Mouse (Mus musculus) spleen, postnatal 4 days (tissue): Measurements from ENCODE around the gene Immp2l.
"Not testable (repeated sequence)": the region's sequence is repeated elsewhere in the genome, so short reads cannot be mapped to it uniquely, and the experiment has no call there.

Source experiments
- DNase-seq, 2 experiments: peaks; one replicate each; pipeline ENCODE4 v3.0.0; 2022; ENCODE audit warnings: low spot score in 2 of 2

Immp2l gene

GRCm38 (mm10) chr12:41668280-41668679, 644.4 kb downstream of the Immp2l start:
- no peak for DNase-seq

- DNase-seq = no peak
These were observed 645.6 kb downstream of the Immp2l start for GRCm38 (mm10) chr12:41669481-41669880.

DNA sequence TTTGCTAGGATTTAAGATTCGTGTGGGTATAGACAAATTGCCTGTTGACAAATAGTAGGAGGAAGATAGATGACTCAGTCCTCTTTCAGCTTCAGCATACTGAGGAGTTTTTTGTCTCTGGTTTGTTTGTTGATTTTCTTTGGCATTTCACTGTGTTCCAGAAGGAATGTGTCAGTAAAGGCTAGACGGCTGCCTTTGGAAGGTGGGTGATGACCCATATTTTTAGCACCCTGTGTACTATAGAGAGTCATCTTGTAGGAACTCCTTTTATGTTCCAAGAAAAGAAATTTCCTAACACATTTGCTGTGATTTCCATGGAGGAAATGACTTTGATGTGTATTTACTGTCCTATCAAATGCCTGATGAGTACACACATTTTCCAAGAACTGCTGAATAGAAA, 651.0 kb downstream of the Immp2l start:
- no peak for DNase-seq

- DNase-seq = no peak
These were observed 656.3 kb downstream of the Immp2l start for GRCm38 (mm10) chr12:41680141-41680540.

DNA sequence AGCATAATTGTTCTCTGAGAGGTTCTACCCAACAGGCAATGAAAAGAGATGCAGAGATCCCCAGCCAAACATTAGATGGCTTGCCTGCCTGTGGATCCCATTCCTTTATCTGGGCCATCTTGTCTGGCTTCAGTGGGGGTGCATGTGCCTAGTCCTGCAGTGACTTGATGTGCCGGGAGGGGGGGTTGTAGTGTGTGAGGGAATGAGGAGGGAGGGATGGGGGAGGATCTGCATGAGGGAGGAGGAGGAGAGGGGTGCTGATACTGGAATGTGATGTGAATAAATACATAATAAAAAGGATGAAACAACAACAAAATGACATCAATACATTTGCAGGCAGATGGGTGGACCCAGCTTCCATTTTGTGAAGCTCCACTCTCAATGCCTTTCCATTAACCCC, 658.3 kb downstream of the Immp2l start:
- DNase-seq = no peak

DNA sequence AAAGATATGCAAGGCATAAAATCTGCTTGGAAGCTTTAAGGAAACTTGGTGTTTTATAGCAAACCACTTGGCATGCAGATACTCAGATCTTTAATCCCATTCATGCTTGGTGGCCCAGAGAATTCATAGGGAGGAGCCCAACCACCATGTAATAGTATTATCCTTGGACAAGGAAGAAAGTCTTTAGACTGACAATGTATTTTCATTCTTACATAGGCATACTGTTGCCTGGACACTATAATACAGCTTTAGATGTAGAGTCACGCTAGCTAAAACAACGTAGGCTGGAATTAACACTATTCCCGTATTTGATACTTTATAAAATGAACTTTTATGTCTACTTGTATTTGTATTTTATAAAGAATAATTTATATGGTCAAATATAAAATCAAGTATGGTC, 665.9 kb downstream of the Immp2l start:
- no peak for DNase-seq

- no peak for DNase-seq
These were observed 686.7 kb downstream of the Immp2l start for GRCm38 (mm10) chr12:41710608-41711007.

GRCm38 (mm10) chr12:41716946-41717345, 693.1 kb downstream of the Immp2l start:
- DNase-seq = no peak

DNA sequence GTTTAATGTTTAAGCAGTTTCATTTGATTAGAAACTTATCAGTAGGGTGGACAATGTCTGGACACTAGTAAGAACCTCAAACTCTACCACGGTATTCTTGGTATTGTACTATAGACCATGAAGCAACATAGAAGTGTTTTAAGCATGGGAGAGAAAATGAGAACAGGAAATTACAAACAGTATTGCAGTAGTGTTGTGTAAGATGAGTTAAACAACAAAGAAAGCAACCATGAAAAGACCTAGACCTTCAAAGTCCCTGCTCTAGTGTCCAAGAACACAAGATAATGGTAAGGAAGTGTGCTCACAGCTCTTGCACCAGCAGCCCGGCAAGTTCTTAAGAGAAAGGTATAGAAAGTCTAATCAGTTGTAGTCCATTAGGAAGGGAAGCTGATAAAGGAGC, 700.7 kb downstream of the Immp2l start:
- no peak for DNase-seq

DNA sequence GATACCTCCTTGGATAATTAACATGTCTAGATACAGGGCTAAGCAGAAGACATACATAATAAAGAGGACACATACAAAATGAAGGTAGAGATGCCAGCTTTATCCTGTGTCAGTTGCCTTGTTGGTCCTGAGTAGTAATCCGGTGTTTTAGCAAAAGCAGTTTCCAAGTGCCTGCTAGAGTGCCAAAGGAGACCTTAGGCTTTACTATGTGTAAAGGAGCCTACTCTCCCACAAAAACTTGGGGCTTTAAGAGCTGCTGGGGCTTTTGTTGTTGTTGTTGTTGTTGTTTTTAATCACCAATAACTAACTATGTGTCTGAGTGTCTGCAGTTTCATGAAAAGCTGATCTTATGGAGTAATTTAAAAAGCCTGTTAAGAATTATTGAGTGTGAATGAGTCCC, 702.8 kb downstream of the Immp2l start:
- no peak for DNase-seq

DNA sequence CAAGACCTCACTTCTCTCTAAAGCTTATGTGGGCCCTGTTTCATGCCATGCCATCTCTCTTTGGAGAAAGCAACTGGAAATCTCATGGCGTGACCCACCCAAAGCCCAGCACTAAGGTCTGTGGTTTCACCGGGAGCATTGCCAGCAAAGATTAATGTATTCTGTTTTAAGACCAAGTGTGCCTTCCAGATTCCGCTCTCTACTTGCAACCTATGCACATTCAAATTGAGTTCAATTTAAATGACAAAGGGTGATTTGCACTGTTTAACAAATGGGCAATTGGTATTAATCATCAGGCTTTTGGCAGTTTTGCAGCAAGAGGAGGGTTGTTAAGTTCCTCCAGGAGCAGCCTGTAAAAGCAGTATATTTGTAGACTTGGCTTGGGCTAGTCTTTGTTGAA, 703.3 kb downstream of the Immp2l start:
- DNase-seq = no peak

DNA sequence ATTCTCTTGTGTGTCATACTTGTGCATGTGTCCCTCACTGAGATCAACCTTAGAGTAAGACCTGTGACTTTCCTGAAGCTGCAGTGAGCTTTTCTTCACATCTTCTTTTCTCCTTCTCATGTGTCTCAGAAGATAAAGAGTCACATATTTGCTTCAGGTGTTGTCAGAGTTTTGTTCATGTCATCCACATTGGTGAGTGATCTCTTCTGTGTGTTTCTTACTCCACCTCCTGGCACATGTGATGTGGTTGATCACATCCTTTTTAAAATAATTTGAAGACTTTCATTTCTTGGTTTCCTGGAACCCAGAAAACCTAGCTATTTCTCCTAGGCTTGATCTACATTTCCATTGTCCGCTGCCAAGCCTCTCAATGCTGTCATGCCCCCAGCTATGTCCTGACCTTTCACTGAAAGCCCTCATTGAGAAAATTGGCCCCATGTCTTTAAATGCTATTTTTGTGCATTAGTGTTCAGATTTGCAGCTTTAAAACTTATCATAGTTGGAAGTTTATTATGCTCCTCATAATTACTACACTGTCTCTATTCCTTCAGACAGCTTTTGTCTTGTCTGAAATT, 704.0 kb downstream of the Immp2l start:
- no peak for DNase-seq

DNA sequence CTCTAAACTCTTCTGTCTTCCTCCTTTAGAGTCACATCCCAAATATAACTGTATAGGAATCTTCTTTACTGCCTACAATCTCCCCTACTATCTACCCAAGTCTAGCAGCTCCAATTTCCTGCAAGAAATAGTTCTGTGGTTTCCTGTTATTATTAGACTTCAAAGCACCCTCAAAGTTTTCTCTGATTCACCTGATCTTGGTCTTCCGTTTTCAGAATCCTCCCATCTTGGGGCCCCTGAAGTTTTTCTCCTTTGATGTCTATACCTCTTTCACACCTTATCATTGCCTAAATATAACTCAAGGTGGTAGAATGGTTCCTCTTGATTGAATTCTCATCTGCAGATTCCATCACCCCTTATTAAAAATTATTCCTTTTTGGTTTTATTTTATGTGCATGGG, 704.6 kb downstream of the Immp2l start:
- no peak for DNase-seq

DNA sequence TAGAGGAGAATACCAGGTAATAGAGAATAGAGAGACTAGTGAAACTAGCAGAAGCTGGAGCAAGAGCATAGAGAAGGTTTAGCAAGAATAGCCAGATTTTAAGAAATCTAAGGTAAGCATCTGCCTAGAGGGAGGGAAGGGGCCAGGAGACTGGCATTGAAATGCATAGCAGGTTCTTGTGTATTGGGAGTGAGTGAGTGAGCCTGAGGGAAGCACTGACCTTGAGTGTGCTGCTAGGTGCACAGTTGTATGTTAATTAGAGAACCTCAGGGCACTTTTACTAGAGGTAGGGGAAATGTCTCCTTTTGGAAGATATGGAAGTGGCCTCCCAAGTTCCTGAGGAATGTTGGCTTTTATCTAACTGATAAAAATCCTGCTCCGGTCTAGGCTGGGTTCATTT, 705.9 kb downstream of the Immp2l start:
- DNase-seq = no peak

DNA sequence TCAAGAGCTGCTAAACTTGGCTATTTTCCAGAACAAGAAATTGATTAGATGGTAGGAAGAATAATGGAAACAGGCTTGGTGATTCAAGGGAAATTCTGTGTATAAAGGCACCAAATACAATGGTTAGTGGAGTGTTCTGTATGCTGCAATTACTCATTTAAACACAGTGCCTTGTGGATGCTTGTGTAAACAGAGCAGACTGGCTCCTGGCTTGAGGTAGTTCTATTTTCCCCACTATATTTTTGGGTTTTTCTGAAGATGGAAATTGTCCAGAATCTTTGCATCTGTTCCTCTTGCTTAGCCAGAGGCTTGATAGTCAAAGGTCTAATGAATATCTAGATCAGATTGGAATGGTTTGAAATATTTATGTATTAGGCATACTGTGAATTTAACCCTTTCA, 709.3 kb downstream of the Immp2l start:
- DNase-seq = no peak

DNA sequence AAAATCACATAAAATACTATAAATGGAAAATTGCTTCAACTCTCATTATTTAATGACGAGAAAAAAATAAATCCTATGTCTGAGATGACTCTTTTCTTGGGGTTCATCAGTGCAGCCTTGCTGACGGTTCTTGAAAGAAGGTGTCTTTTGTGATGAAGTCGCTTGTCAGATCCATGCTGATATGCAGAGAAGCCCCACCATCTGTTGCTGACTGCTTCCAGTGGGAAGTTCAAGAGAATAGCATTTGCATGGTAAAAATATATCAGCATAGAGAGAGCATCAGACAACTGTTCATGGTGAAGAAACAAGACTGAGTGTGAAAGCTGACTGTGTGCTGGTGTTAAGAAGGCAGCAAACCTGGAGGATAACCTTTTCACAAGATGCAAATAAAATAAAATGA, 719.0 kb downstream of the Immp2l start:
- DNase-seq = no peak

- DNase-seq = no peak
These were observed 739.5 kb downstream of the Immp2l start for GRCm38 (mm10) chr12:41763396-41763795.

DNA sequence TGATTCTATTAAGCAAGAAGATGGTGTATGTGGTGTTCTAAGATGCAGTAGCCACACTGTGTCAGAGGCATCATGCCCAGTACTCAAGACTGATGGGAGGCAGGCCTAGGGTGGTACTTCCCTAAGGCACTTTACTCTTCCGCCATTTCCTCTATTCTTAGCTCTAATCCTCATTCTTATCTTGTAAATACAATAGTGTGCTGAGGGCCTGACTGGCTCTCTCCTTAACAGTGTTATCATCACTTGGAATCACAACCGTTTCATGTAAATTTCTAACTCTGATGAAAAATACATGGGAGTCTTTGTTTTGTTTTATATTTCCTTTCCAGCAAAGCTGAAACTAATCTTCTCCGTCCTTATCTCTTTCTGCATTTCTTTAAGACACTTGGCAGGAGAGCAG, 750.1 kb downstream of the Immp2l start:
- no peak for DNase-seq

DNA sequence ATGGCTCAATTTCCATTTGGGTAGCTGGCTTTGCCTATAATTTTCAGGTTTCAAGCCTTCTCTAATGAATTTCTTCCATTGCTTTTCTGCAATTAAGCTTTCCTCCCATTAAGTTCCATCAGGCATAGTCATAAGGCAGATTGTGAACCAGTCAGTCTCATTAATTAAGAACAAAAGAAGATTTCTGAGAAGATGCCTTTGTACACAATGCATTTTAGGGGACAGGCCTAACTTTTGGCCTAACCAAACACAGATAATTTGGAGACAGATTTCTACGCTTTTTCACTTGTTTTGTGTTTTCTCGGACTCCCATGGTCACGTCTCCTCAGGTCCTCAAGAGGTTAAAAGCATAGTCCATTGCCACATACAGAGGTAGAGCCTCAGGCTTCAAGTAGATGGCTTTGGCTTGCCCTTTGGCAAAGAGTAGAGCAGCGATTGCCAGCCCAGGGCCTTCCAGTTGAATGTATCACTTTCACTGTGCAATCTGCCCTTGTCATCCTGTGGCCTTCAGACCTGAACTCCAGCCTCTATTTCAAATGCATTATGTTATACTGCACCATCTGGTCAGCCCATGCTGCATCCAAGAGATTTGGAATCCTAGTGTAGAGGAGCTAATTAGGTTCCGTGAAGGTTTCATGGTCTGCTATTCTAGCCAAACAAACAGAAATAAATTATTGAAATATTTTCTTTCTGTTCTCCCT, 750.9 kb downstream of the Immp2l start:
- no peak for DNase-seq

DNA sequence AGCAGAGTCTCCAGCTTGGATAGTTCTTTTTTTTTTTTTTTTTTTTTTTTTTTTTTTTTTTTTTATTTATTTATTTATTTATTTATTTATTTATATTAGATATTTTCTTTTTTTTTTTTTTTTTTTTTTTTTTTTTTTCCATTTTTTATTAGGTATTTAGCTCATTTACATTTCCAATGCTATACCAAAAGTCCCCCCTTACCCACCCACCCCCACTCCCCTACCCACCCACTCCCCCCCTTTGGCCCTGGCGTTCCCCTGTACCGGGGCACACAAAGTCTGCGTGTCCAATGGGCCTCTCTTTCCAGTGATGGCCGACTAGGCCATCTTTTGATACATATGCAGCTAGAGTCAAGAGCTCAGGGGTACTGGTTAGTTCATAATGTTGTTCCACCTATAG, 753.9 kb downstream of the Immp2l start:
- not testable (repeated sequence) for DNase-seq

- DNase-seq = not testable (repeated sequence)
These were observed 769.8 kb downstream of the Immp2l start for GRCm38 (mm10) chr12:41793681-41794080.

- DNase-seq = no peak
These were observed 805.6 kb downstream of the Immp2l start for GRCm38 (mm10) chr12:41829517-41829916.

DNA sequence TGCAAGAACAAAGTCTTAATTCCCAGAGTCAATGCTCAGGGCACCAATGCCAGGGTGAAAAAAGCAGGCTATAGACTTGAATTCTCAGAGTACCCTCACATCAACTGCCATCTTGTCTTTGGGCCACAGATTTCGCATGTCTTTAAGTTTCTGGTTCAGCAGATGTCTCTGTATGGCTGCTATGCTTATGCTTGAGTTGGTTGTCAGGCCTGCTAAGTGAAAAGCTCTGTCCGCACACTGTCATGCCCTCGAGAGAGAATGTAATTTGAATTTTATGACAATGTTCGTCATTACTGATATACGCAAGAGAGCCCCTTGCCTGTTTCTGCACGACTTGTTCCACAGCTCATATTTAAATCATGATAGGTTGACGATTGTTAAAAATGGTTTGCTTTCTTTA, 807.8 kb downstream of the Immp2l start:
- DNase-seq = no peak

- no peak for DNase-seq
These were observed 810.8 kb downstream of the Immp2l start for GRCm38 (mm10) chr12:41834646-41835045.
